Mouse (Mus musculus): Measurements from ENCODE around the gene Foxj2.

The Foxj2 gene

GRCm38 (mm10) chr6:122819306-122820070 is at the start of gene Foxj2:
Gene Foxj2, plus strand, starts transcription at chr6:122819914.
- peak in 1 of 2 experiments; percentile 55 for DNase-seq (ENCODE audit: low spot score in 2 of 2)

- DNase-seq (ENCODE audit: low spot score in 2 of 2), result no peak
These were observed 48.9 kb upstream of the Foxj2 start for GRCm38 (mm10) chr6:122770760-122771315.

GRCm38 (mm10) chr6:122772701-122773100 is 47.0 kb upstream of the Foxj2 start:
- DNase-seq (ENCODE audit: low spot score in 2 of 2), result no peak

GRCm38 (mm10) chr6:122774345-122774744 is 45.4 kb upstream of the Foxj2 start:
- DNase-seq (ENCODE audit: low spot score in 2 of 2), result no peak

GRCm38 (mm10) chr6:122776040-122776439 is 43.7 kb upstream of the Foxj2 start:
- no peak for DNase-seq (ENCODE audit: low spot score in 2 of 2)

- DNase-seq (ENCODE audit: low spot score in 2 of 2), result no peak
These were observed 39.8 kb upstream of the Foxj2 start for GRCm38 (mm10) chr6:122779916-122780315.

- no peak for DNase-seq (ENCODE audit: low spot score in 2 of 2)
These were observed 38.5 kb upstream of the Foxj2 start for GRCm38 (mm10) chr6:122781167-122781566.

- no peak for DNase-seq (ENCODE audit: low spot score in 2 of 2)
These were observed 37.5 kb upstream of the Foxj2 start for GRCm38 (mm10) chr6:122782164-122782563.

- peak in 1 of 2 experiments; percentile 38 for DNase-seq (ENCODE audit: low spot score in 2 of 2)
These were observed 34.8 kb upstream of the Foxj2 start for GRCm38 (mm10) chr6:122784866-122785265.

GRCm38 (mm10) chr6:122786275-122786674 is 33.4 kb upstream of the Foxj2 start:
- DNase-seq (ENCODE audit: low spot score in 2 of 2), result peak; percentile 71 to 85

- DNase-seq (ENCODE audit: low spot score in 2 of 2), result no peak
These were observed 24.3 kb upstream of the Foxj2 start for GRCm38 (mm10) chr6:122795254-122795935.

GRCm38 (mm10) chr6:122800640-122801300 is 18.9 kb upstream of the Foxj2 start:
- no peak for DNase-seq (ENCODE audit: low spot score in 2 of 2)

- DNase-seq (ENCODE audit: low spot score in 2 of 2), result peak in 1 of 2 experiments; percentile 65
These were observed 18.4 kb upstream of the Foxj2 start, which contains the start of gene Slc2a3 for GRCm38 (mm10) chr6:122801301-122801800. Gene Slc2a3, minus strand, starts transcription at chr6:122801640.

- DNase-seq (ENCODE audit: low spot score in 2 of 2), result peak in 1 of 2 experiments; percentile 60
These were observed 17.8 kb upstream of the Foxj2 start for GRCm38 (mm10) chr6:122801801-122802514.

- peak in 1 of 2 experiments; percentile 88 for DNase-seq (ENCODE audit: low spot score in 2 of 2)
These were observed 15.3 kb upstream of the Foxj2 start for GRCm38 (mm10) chr6:122804418-122804817.

- DNase-seq (ENCODE audit: low spot score in 2 of 2), result no peak
These were observed 9.6 kb upstream of the Foxj2 start for GRCm38 (mm10) chr6:122810022-122810614.

- peak; percentile 97 to 98 for DNase-seq (ENCODE audit: low spot score in 2 of 2)
These were observed 9.0 kb upstream of the Foxj2 start for GRCm38 (mm10) chr6:122810615-122811279.

GRCm38 (mm10) chr6:122811280-122811652 is 8.4 kb upstream of the Foxj2 start:
- peak; percentile 85 to 92 for DNase-seq (ENCODE audit: low spot score in 2 of 2)

GRCm38 (mm10) chr6:122811771-122812600 is 7.7 kb upstream of the Foxj2 start:
- DNase-seq (ENCODE audit: low spot score in 2 of 2), result peak in 1 of 2 experiments; percentile 48

All from left cerebral cortex, adult 9 months (tissue).